Mouse (Mus musculus) adrenal gland, adult 18-20 months (tissue): ENCODE data around the gene Ehbp1l1. TPM values are rescaled to one million over a fixed set of nuclear protein-coding genes. Genes with fewer than 3 reads are reported as not detected.

Source experiments
- DNase-seq, 2 experiments: peaks; one replicate each; pipeline ENCODE4 v3.0.0; 2021 to 2022; ENCODE audit warnings: low spot score in 2 of 2
- long read RNA-seq, 2 experiments: library from polyadenylated mRNA; stranded (forward); transcript quantifications; one replicate each; pipeline ENCODE4 v2.0.0; 2021
- total RNA-seq, 2 experiments: library from RNA; stranded (reverse); gene quantifications; 1 replicate in 1 of 2; 2 replicates in 1 of 2; pipeline ENCODE4 v1.2.3; 2021

Ehbp1l1 gene
- total RNA-seq: 10 to 100 TPM; 33.5 to 45.6 TPM
- long read RNA-seq, experiment 1, full-length matches to known transcripts: 51 of 87 reads
- long read RNA-seq, experiment 1, partial matches to known transcripts: 9 of 87 reads
- long read RNA-seq, experiment 1, other reads (novel, unspliced or antisense): 27 of 87 reads
- long read RNA-seq, experiment 2, full-length matches to known transcripts: 122 of 188 reads
- long read RNA-seq, experiment 2, partial matches to known transcripts: 28 of 188 reads
- long read RNA-seq, experiment 2, other reads (novel, unspliced or antisense): 38 of 188 reads

- peak; percentile 70 to 79 for DNase-seq
Measured at GRCm38 (mm10) chr19:5725767-5726515, at the start of gene Ehbp1l1. Gene Ehbp1l1, minus strand, starts transcription at chr19:5726317.

- DNase-seq: peak; percentile 96 to 97
Measured at GRCm38 (mm10) chr19:5770925-5771860, 45.1 kb upstream of the Ehbp1l1 start, which contains the start of gene Scyl1. Gene Scyl1, minus strand, starts transcription at chr19:5771419.

GRCm38 (mm10) chr19:5770311-5770710 lies 44.2 kb upstream of the Ehbp1l1 start:
- DNase-seq: no peak

GRCm38 (mm10) chr19:5767271-5767670 lies 41.2 kb upstream of the Ehbp1l1 start:
- DNase-seq: no peak

GRCm38 (mm10) chr19:5763163-5763562 lies 37.0 kb upstream of the Ehbp1l1 start:
- no peak for DNase-seq

GRCm38 (mm10) chr19:5758878-5759403 lies 32.8 kb upstream of the Ehbp1l1 start:
- DNase-seq: no peak

GRCm38 (mm10) chr19:5756991-5757636 lies 31.0 kb upstream of the Ehbp1l1 start:
- DNase-seq: no peak

GRCm38 (mm10) chr19:5756321-5756985 lies 30.3 kb upstream of the Ehbp1l1 start:
- no peak for DNase-seq

- DNase-seq: peak in 1 of 2 experiments; percentile 58
Measured at GRCm38 (mm10) chr19:5751742-5752141, 25.6 kb upstream of the Ehbp1l1 start.

GRCm38 (mm10) chr19:5750951-5751350 lies 24.8 kb upstream of the Ehbp1l1 start:
- no peak for DNase-seq

- peak in 1 of 2 experiments; percentile 48 for DNase-seq
Measured at GRCm38 (mm10) chr19:5749476-5749875, 23.4 kb upstream of the Ehbp1l1 start.

- DNase-seq: no peak
Measured at GRCm38 (mm10) chr19:5746907-5747363, 20.8 kb upstream of the Ehbp1l1 start.

GRCm38 (mm10) chr19:5745756-5746710 lies 19.9 kb upstream of the Ehbp1l1 start:
- DNase-seq: peak in 1 of 2 experiments; percentile 62

GRCm38 (mm10) chr19:5743576-5743975 lies 17.5 kb upstream of the Ehbp1l1 start:
- peak in 1 of 2 experiments; percentile 55 for DNase-seq

- DNase-seq: no peak
Measured at GRCm38 (mm10) chr19:5742241-5742641, 16.1 kb upstream of the Ehbp1l1 start.

GRCm38 (mm10) chr19:5741641-5742240 lies 15.6 kb upstream of the Ehbp1l1 start:
- peak; percentile 78 to 83 for DNase-seq

- DNase-seq: peak in 1 of 2 experiments; percentile 64
Measured at GRCm38 (mm10) chr19:5740320-5741317, 14.5 kb upstream of the Ehbp1l1 start, which contains the start of gene Ltbp3. Gene Ltbp3, plus strand, starts transcription at chr19:5740904.
